ENCODE assay signal across 18 mouse cellular contexts in genomic region chr5:102460452-102461197, GRCm38 (mm10). TPM values are rescaled to one million over a fixed set of nuclear protein-coding genes. Genes with fewer than 3 reads are reported as not detected.
DNase-seq lines count a peak whose midpoint lies in the region; ATAC-seq and TF ChIP-seq lines count a peak whose summit lies in the region.
"Had no signal": no experiment of that assay in that cellular context is flagged by ENCODE, and none has a peak within 500 bp of the region (broad histone marks: within the 10 kb centered on the region; RNA-seq: fewer than 3 reads in every experiment).

No protein-coding gene starts in this region.

- no peak overlapping the region for H3K4me3 ChIP-seq in lung, adult 2 months (replicated peaks; ENCODE audit: extremely low read depth, low read depth, low read length)
- no peak overlapping the region for H3K4me3 ChIP-seq in midbrain, embryonic 14.5 days (replicated peaks; ENCODE audit: low read depth, low read length)
- no peak overlapping the region for H3K4me3 ChIP-seq in midbrain, postnatal 0 days (ENCODE audit: low read depth, low read length)
- H3K4me3 ChIP-seq: embryonic facial prominence, embryonic 15.5 days; hindbrain, embryonic 13.5 days had no signal

- WGBS in lung, adult 2 months, result 50% methylated on average over 12 of the region's 12 CpGs
- WGBS in midbrain, embryonic 14.5 days, result 92% methylated on average over 12 of the region's 12 CpGs
- 90% methylated on average over 12 of the region's 12 CpGs for WGBS in midbrain, postnatal 0 days

- no peak overlapping the region for H3K4me2 ChIP-seq in midbrain, embryonic 14.5 days (ENCODE audit: low read length)
- no peak overlapping the region for H3K4me2 ChIP-seq in midbrain, postnatal 0 days (ENCODE audit: low read depth, low read length, poor library complexity, severe bottlenecking)
- H3K4me2 ChIP-seq: embryonic facial prominence, embryonic 15.5 days; hindbrain, embryonic 13.5 days had no signal

- peak; percentile 18 for DNase-seq in adrenal gland, adult 8-10 months
- peak; percentile 16 for DNase-seq in adrenal gland, postnatal 10 days
- DNase-seq in lung, adult 2 months, result peak; percentile 36
- peak; percentile 57 to 61 for DNase-seq in lung, postnatal 4 days
- no peak for DNase-seq in midbrain, embryonic 14.5 days
- no peak for DNase-seq in ovary, adult 18-20 months (ENCODE audit: low spot score)
- DNase-seq in midbrain, postnatal 0 days (ENCODE audit: low spot score), result no peak
- DNase-seq: cerebellum, adult 18-20 months; kidney, adult 2 months; kidney, postnatal 25 days; right cerebral cortex, adult 18-20 months had no signal

- TF ChIP-seq CTCF in lung, adult 2 months (IDR thresholded peaks at IDR 0.05; ENCODE audit: insufficient read depth, low read length), result no peak
- no peak for TF ChIP-seq CTCF in midbrain, postnatal 0 days (IDR thresholded peaks at IDR 0.05)

- TF ChIP-seq POLR2A in lung, adult 2 months (IDR thresholded peaks at IDR 0.05; ENCODE audit: borderline replicate concordance, extremely low read depth, low read depth, low read length), result no peak

- ATAC-seq in midbrain, embryonic 14.5 days (ENCODE audit: low FRiP score, low TSS enrichment), result no peak
- no peak for ATAC-seq in midbrain, postnatal 0 days (ENCODE audit: low FRiP score)
- ATAC-seq: CD4-positive, CD25-positive, alpha-beta regulatory T cell, adult 4 months; forebrain, embryonic 14.5 days had no signal

- H3K9me3 ChIP-seq in midbrain, embryonic 14.5 days (ENCODE audit: control insufficient read depth, low read length), result no peaks in the 10 kb centered on the region
- no peaks in the 10 kb centered on the region for H3K9me3 ChIP-seq in midbrain, postnatal 0 days (ENCODE audit: low read length)
- H3K9me3 ChIP-seq: embryonic facial prominence, embryonic 15.5 days; hindbrain, embryonic 13.5 days had no signal

- H3K27ac ChIP-seq in midbrain, embryonic 14.5 days (replicated peaks; ENCODE audit: low read depth, low read length), result no peak overlapping the region
- H3K27ac ChIP-seq in midbrain, postnatal 0 days (ENCODE audit: low read depth, low read length), result no peak overlapping the region
- H3K27ac ChIP-seq: embryonic facial prominence, embryonic 15.5 days; hindbrain, embryonic 13.5 days; liver, embryonic 14.5 days had no signal

- no peaks in the 10 kb centered on the region for H3K27me3 ChIP-seq in midbrain, embryonic 14.5 days (ENCODE audit: control insufficient read depth, insufficient read depth, low read length)
- no peaks in the 10 kb centered on the region for H3K27me3 ChIP-seq in midbrain, postnatal 0 days (ENCODE audit: insufficient read depth, low read length)
- H3K27me3 ChIP-seq: embryonic facial prominence, embryonic 15.5 days; hindbrain, embryonic 13.5 days had no signal

- no peaks in the 10 kb centered on the region for H3K36me3 ChIP-seq in midbrain, embryonic 14.5 days (ENCODE audit: control insufficient read depth, insufficient read depth, low read length)
- no peaks in the 10 kb centered on the region for H3K36me3 ChIP-seq in midbrain, postnatal 0 days (ENCODE audit: insufficient read depth, low read length)
- H3K36me3 ChIP-seq: embryonic facial prominence, embryonic 15.5 days; hindbrain, embryonic 13.5 days had no signal

- H3K4me1 ChIP-seq in lung, adult 2 months (ENCODE audit: control insufficient read depth, insufficient read depth, low read length), result no peaks in the 10 kb centered on the region
- H3K4me1 ChIP-seq in midbrain, embryonic 14.5 days (ENCODE audit: control insufficient read depth, insufficient read depth, low read length), result no peaks in the 10 kb centered on the region
- no peaks in the 10 kb centered on the region for H3K4me1 ChIP-seq in midbrain, postnatal 0 days (ENCODE audit: insufficient read depth, low read length)
- H3K4me1 ChIP-seq: hindbrain, embryonic 13.5 days had no signal

- no peak overlapping the region for H3K9ac ChIP-seq in midbrain, embryonic 14.5 days (replicated peaks; ENCODE audit: low read length)
- no peak overlapping the region for H3K9ac ChIP-seq in midbrain, postnatal 0 days (replicated peaks; ENCODE audit: low read length, poor library complexity, severe bottlenecking)
- H3K9ac ChIP-seq: embryonic facial prominence, embryonic 15.5 days; hindbrain, embryonic 13.5 days; liver, embryonic 14.5 days had no signal

RNA-seq across cellular contexts. Expression of gene Arhgap24, which starts 20.6 kb away (rescaled TPM):
- total RNA-seq in adrenal gland, adult 8-10 months (2022), result 10 to 100 TPM in 2 of 4 experiments, 1 to 10 TPM in 2; 9.3 to 15.2 (median 11.9) TPM
- total RNA-seq in adrenal gland, postnatal 10 days (2021), result 10 to 100 TPM; 16.0 to 17.7 TPM
- polyA plus RNA-seq in lung, adult 2 months (2012; rRNA removed), result 9.1 and 12.1 TPM in 2 replicates
- 6.2 and 7.3 TPM in 2 replicates for polyA plus RNA-seq in midbrain, embryonic 14.5 days (2014; fragmentation: Nextera tagmentation; extraction: Ambion mirVana)
- 19.3 and 19.4 TPM in 2 replicates for total RNA-seq in midbrain, postnatal 0 days (2014; rRNA removed)
- 14.6 and 15.7 TPM in 2 replicates for polyA plus RNA-seq in midbrain, postnatal 0 days (2015; fragmentation: Nextera tagmentation; extraction: Ambion mirVana)
- total RNA-seq: megakaryocyte-erythroid progenitor cell, adult 5-6 weeks; MEL had no signal

Comparison
In these comparisons a context has a peak if more than half of its experiments do, and no peak if none do; other contexts are left out.
1. DNase-seq: peak in adrenal gland, adult 8-10 months (single experiment), adrenal gland, postnatal 10 days (single experiment), lung, adult 2 months (single experiment) and lung, postnatal 4 days (2 of 2); none in midbrain, embryonic 14.5 days (single experiment), ovary, adult 18-20 months (single experiment) and midbrain, postnatal 0 days (single experiment).